Mouse (Mus musculus) testis, adult 2 months (tissue): ENCODE results near the gene Grifin. TPM values are rescaled to one million over a fixed set of nuclear protein-coding genes. Genes with fewer than 3 reads are reported as not detected.

Experiments used
- H3K27ac ChIP-seq: fragments of 200-500 bp; 2 replicates; pipeline ENCODE4 v1.5.1; 2012; ENCODE audit warnings: low read depth, low read length; ENCODE audit not compliant: control insufficient read depth, insufficient read depth
- H3K27me3 ChIP-seq: fragments of 200-500 bp; 2 replicates; pipeline ENCODE4 v1.6.1; 2012; ENCODE audit warnings: mild to moderate bottlenecking, low read length, moderate library complexity; ENCODE audit not compliant: control insufficient read depth, insufficient read depth
- H3K36me3 ChIP-seq: fragments of 200-500 bp; 2 replicates; pipeline ENCODE4 v1.6.1; 2012; ENCODE audit warnings: mild to moderate bottlenecking, low read length; ENCODE audit not compliant: control insufficient read depth, insufficient read depth
- H3K4me1 ChIP-seq: fragments of 200-500 bp; 2 replicates; pipeline ENCODE4 v1.6.1; 2012; ENCODE audit warnings: low read length; ENCODE audit not compliant: control insufficient read depth, insufficient read depth
- H3K4me3 ChIP-seq: fragments of 200-500 bp; 2 replicates; pipeline ENCODE4 v1.5.1; 2012; ENCODE audit warnings: low read depth, mild to moderate bottlenecking, low read length, moderate library complexity, mixed read lengths; ENCODE audit not compliant: control insufficient read depth
- CTCF ChIP-seq: fragments of 200-500 bp; IDR thresholded peaks from 2 replicates; pipeline ENCODE4 v1.5.1; 2012; ENCODE audit warnings: low read depth, mild to moderate bottlenecking, inconsistent platforms, low read length, moderate library complexity; ENCODE audit not compliant: control insufficient read depth, insufficient read depth, insufficient replicate concordance
- POLR2A ChIP-seq: fragments of 200-500 bp; IDR thresholded peaks from 2 replicates; pipeline ENCODE4 v1.6.1; 2012; ENCODE audit warnings: low read depth, mild to moderate bottlenecking, inconsistent platforms, low read length, moderate library complexity; ENCODE audit not compliant: control insufficient read depth
- polyA plus RNA-seq: library from polyadenylated mRNA; depleted of rRNA; stranded (reverse); fragments of >200 nt; gene quantifications from 2 replicates; pipeline ENCODE4 v1.2.3, GENCODE M21; 2012

Gene Grifin
- polyA plus RNA-seq, 1 experiment = not detected

GRCm38 (mm10) chr5:140567321-140567720, 2.5 kb upstream of the Grifin start:
- Histone ChIP-seq H3K4me1 (peaks cover 18% of the 10 kb centered on the region), H3K4me3 (no peak overlapping the region), H3K36me3 (no peaks in the 10 kb centered on the region), H3K27me3 (no peaks in the 10 kb centered on the region), H3K27ac (no peak overlapping the region)
- TF ChIP-seq POLR2A (no peak), CTCF (no peak)

GRCm38 (mm10) chr5:140566271-140566670, 1.4 kb upstream of the Grifin start:
- no peak overlapping the region for H3K27ac ChIP-seq
- TF ChIP-seq POLR2A (no peak), CTCF (no peak)
- no peaks in the 10 kb centered on the region for H3K36me3 ChIP-seq
- H3K4me3 ChIP-seq = no peak overlapping the region
- peaks cover 14% of the 10 kb centered on the region for H3K4me1 ChIP-seq
- no peaks in the 10 kb centered on the region for H3K27me3 ChIP-seq

GRCm38 (mm10) chr5:140565856-140566255, 985 bp upstream of the Grifin start:
- H3K27ac ChIP-seq = no peak overlapping the region
- H3K36me3 ChIP-seq = no peaks in the 10 kb centered on the region
- no peak overlapping the region for H3K4me3 ChIP-seq
- TF ChIP-seq POLR2A (no peak), CTCF (peak; percentile 47; the same call in 1 of the 2 replicates)
- H3K4me1 ChIP-seq = peaks cover 14% of the 10 kb centered on the region
- H3K27me3 ChIP-seq = no peaks in the 10 kb centered on the region

GRCm38 (mm10) chr5:140565451-140565850, 580 bp upstream of the Grifin start:
- peaks cover 14% of the 10 kb centered on the region for H3K4me1 ChIP-seq

GRCm38 (mm10) chr5:140562601-140563000, 2.3 kb downstream of the Grifin start:
- Histone ChIP-seq H3K4me3 (no peak overlapping the region), H3K27ac (no peak overlapping the region), H3K36me3 (no peaks in the 10 kb centered on the region), H3K27me3 (no peaks in the 10 kb centered on the region), H3K4me1 (peaks cover 4% of the 10 kb centered on the region)
- TF ChIP-seq CTCF = no peak

More at GRCm38 (mm10) chr5:140565451-140565850, 580 bp upstream of the Grifin start:
- Histone ChIP-seq H3K36me3 (no peaks in the 10 kb centered on the region), H3K4me3 (no peak overlapping the region), H3K27ac (no peak overlapping the region), H3K27me3 (no peaks in the 10 kb centered on the region)
- no peak for TF ChIP-seq POLR2A

- Histone ChIP-seq H3K4me1 (no peaks in the 10 kb centered on the region), H3K36me3 (no peaks in the 10 kb centered on the region), H3K27ac (no peak overlapping the region), H3K4me3 (no peak overlapping the region), H3K27me3 (no peaks in the 10 kb centered on the region)
- TF ChIP-seq CTCF = no peak
- TF ChIP-seq POLR2A = no peak
Measured at GRCm38 (mm10) chr5:140556859-140557258, 8.0 kb downstream of the Grifin start.

- TF ChIP-seq CTCF (no peak), POLR2A (no peak)
- Histone ChIP-seq H3K4me3 (no peak overlapping the region), H3K27me3 (no peaks in the 10 kb centered on the region), H3K4me1 (no peaks in the 10 kb centered on the region), H3K36me3 (no peaks in the 10 kb centered on the region), H3K27ac (no peak overlapping the region)
Measured at GRCm38 (mm10) chr5:140553719-140554118, 11.2 kb downstream of the Grifin start.
